Mouse (Mus musculus): ENCODE measurements around the gene Gm11232. TPM values are rescaled to one million over a fixed set of nuclear protein-coding genes. Genes with fewer than 3 reads are reported as not detected.

The Gm11232 gene
- polyA plus RNA-seq (2016; fragmentation: Nextera tagmentation; extraction: Ambion mirVana), result 0.09 TPM in 1 of 2 replicates, not detected in the other

- Histone ChIP-seq H3K4me3 (no peak within 1 kb of the TSS), H3K4me2 (replicated peaks) (no peak within 1 kb of the TSS), H3K9ac (no peak within 1 kb of the TSS), H3K27ac (no peak within 1 kb of the TSS), H3K9me3 (no peaks in the 10 kb centered on the region), H3K4me1 (no peaks in the 10 kb centered on the region), H3K36me3 (no peaks in the 10 kb centered on the region), H3K27me3 (no peaks in the 10 kb centered on the region)
- 76% methylated on average over 2 of the region's 2 CpGs for WGBS
- no peak for ATAC-seq (ENCODE audit: insufficient number of reproducible peaks, insufficient read depth, low FRiP score, low TSS enrichment)
Observed at GRCm38 (mm10) chr4:71757865-71758264, at the start of gene Gm11232. Gene Gm11232 (minus strand): TSS chr4:71757965.

GRCm38 (mm10) chr4:71805977-71806534 is 48.3 kb upstream of the Gm11232 start:
- H3K9me3 ChIP-seq, result no peaks in the 10 kb centered on the region
- no peak overlapping the region for H3K4me3 ChIP-seq
- H3K27ac ChIP-seq, result no peak overlapping the region
- WGBS, result 74% methylated on average over 2 of the region's 2 CpGs
- 0 out of 2 replicates have a peak, but pooled peaks cover 8% of the 10 kb centered on the region for H3K4me1 ChIP-seq
- no peak overlapping the region for H3K4me2 ChIP-seq (replicated peaks)
- no peaks in the 10 kb centered on the region for H3K36me3 ChIP-seq
- no peak for ATAC-seq (ENCODE audit: insufficient number of reproducible peaks, insufficient read depth, low FRiP score, low TSS enrichment)
- no peaks in the 10 kb centered on the region for H3K27me3 ChIP-seq
- no peak overlapping the region for H3K9ac ChIP-seq

GRCm38 (mm10) chr4:71765529-71765928 is 7.8 kb upstream of the Gm11232 start:
- Histone ChIP-seq H3K36me3 (no peaks in the 10 kb centered on the region), H3K4me1 (no peaks in the 10 kb centered on the region), H3K27me3 (no peaks in the 10 kb centered on the region), H3K4me2 (replicated peaks) (no peak overlapping the region), H3K27ac (no peak overlapping the region), H3K9me3 (no peaks in the 10 kb centered on the region), H3K9ac (no peak overlapping the region), H3K4me3 (no peak overlapping the region)
- WGBS, result 52% methylated on average over 1 of the region's 1 CpGs
- no peak for ATAC-seq (ENCODE audit: insufficient number of reproducible peaks, insufficient read depth, low FRiP score, low TSS enrichment)

GRCm38 (mm10) chr4:71765071-71765470 is 7.3 kb upstream of the Gm11232 start:
- WGBS, result 37% methylated on average over 3 of the region's 3 CpGs
- ATAC-seq (ENCODE audit: insufficient number of reproducible peaks, insufficient read depth, low FRiP score, low TSS enrichment), result peak; percentile 94
- Histone ChIP-seq H3K4me3 (no peak overlapping the region), H3K4me2 (replicated peaks) (no peak overlapping the region), H3K4me1 (no peaks in the 10 kb centered on the region), H3K9me3 (no peaks in the 10 kb centered on the region), H3K36me3 (no peaks in the 10 kb centered on the region), H3K27ac (no peak overlapping the region), H3K9ac (no peak overlapping the region), H3K27me3 (no peaks in the 10 kb centered on the region)

- 74% methylated on average over 11 of the region's 11 CpGs for WGBS
- Histone ChIP-seq H3K4me1 (no peaks in the 10 kb centered on the region), H3K27ac (no peak overlapping the region), H3K27me3 (no peaks in the 10 kb centered on the region), H3K36me3 (no peaks in the 10 kb centered on the region), H3K9me3 (no peaks in the 10 kb centered on the region), H3K9ac (no peak overlapping the region), H3K4me3 (no peak overlapping the region), H3K4me2 (replicated peaks) (no peak overlapping the region)
- no peak for ATAC-seq (ENCODE audit: insufficient number of reproducible peaks, insufficient read depth, low FRiP score, low TSS enrichment)
Observed at GRCm38 (mm10) chr4:71756441-71757221, 1.1 kb downstream of the Gm11232 start.

GRCm38 (mm10) chr4:71745741-71746140 is 12.0 kb downstream of the Gm11232 start:
- ATAC-seq (ENCODE audit: insufficient number of reproducible peaks, insufficient read depth, low FRiP score, low TSS enrichment), result no peak
- H3K27ac ChIP-seq, result no peak overlapping the region
- no peaks in the 10 kb centered on the region for H3K27me3 ChIP-seq
- H3K9ac ChIP-seq, result no peak overlapping the region
- 43% methylated on average over 1 of the region's 1 CpGs for WGBS
- H3K4me2 ChIP-seq (replicated peaks), result no peak overlapping the region
- H3K9me3 ChIP-seq, result no peaks in the 10 kb centered on the region
- no peaks in the 10 kb centered on the region for H3K4me1 ChIP-seq
- H3K4me3 ChIP-seq, result no peak overlapping the region
- no peaks in the 10 kb centered on the region for H3K36me3 ChIP-seq

- Histone ChIP-seq H3K9me3 (no peaks in the 10 kb centered on the region), H3K36me3 (no peaks in the 10 kb centered on the region), H3K4me2 (replicated peaks) (no peak overlapping the region), H3K4me3 (no peak overlapping the region), H3K4me1 (no peaks in the 10 kb centered on the region), H3K27me3 (no peaks in the 10 kb centered on the region), H3K9ac (no peak overlapping the region), H3K27ac (no peak overlapping the region)
- ATAC-seq (ENCODE audit: insufficient number of reproducible peaks, insufficient read depth, low FRiP score, low TSS enrichment), result no peak
Observed at GRCm38 (mm10) chr4:71736529-71736928, 21.2 kb downstream of the Gm11232 start.

GRCm38 (mm10) chr4:71735261-71735660 is 22.5 kb downstream of the Gm11232 start:
- H3K27me3 ChIP-seq, result no peaks in the 10 kb centered on the region
- H3K4me3 ChIP-seq, result no peak overlapping the region
- H3K9ac ChIP-seq, result no peak overlapping the region
- 80% methylated on average over 3 of the region's 3 CpGs for WGBS
- H3K36me3 ChIP-seq, result no peaks in the 10 kb centered on the region
- H3K27ac ChIP-seq, result no peak overlapping the region
- ATAC-seq (ENCODE audit: insufficient number of reproducible peaks, insufficient read depth, low FRiP score, low TSS enrichment), result no peak
- H3K9me3 ChIP-seq, result no peaks in the 10 kb centered on the region
- no peaks in the 10 kb centered on the region for H3K4me1 ChIP-seq
- no peak overlapping the region for H3K4me2 ChIP-seq (replicated peaks)

GRCm38 (mm10) chr4:71729401-71729800 is 28.4 kb downstream of the Gm11232 start:
- H3K9me3 ChIP-seq, result no peaks in the 10 kb centered on the region
- no peaks in the 10 kb centered on the region for H3K27me3 ChIP-seq
- H3K36me3 ChIP-seq, result no peaks in the 10 kb centered on the region
- no peak overlapping the region for H3K27ac ChIP-seq
- no peak overlapping the region for H3K9ac ChIP-seq
- no peak overlapping the region for H3K4me2 ChIP-seq (replicated peaks)
- no peak overlapping the region for H3K4me3 ChIP-seq
- no peak for ATAC-seq (ENCODE audit: insufficient number of reproducible peaks, insufficient read depth, low FRiP score, low TSS enrichment)
- no peaks in the 10 kb centered on the region for H3K4me1 ChIP-seq

GRCm38 (mm10) chr4:71727611-71728010 is 30.2 kb downstream of the Gm11232 start:
- ATAC-seq (ENCODE audit: insufficient number of reproducible peaks, insufficient read depth, low FRiP score, low TSS enrichment), result no peak
- H3K27me3 ChIP-seq, result no peaks in the 10 kb centered on the region
- no peaks in the 10 kb centered on the region for H3K9me3 ChIP-seq
- WGBS, result 39% methylated on average over 2 of the region's 2 CpGs
- H3K36me3 ChIP-seq, result no peaks in the 10 kb centered on the region
- H3K4me3 ChIP-seq, result no peak overlapping the region
- H3K27ac ChIP-seq, result no peak overlapping the region
- H3K4me2 ChIP-seq (replicated peaks), result no peak overlapping the region
- H3K9ac ChIP-seq, result no peak overlapping the region
- no peaks in the 10 kb centered on the region for H3K4me1 ChIP-seq

- Histone ChIP-seq H3K4me3 (no peak overlapping the region), H3K4me2 (replicated peaks) (no peak overlapping the region), H3K27ac (no peak overlapping the region), H3K27me3 (no peaks in the 10 kb centered on the region), H3K36me3 (no peaks in the 10 kb centered on the region), H3K9ac (no peak overlapping the region), H3K4me1 (no peaks in the 10 kb centered on the region), H3K9me3 (no peaks in the 10 kb centered on the region)
- no peak for ATAC-seq (ENCODE audit: insufficient number of reproducible peaks, insufficient read depth, low FRiP score, low TSS enrichment)
- 80% methylated on average over 4 of the region's 4 CpGs for WGBS
Observed at GRCm38 (mm10) chr4:71727056-71727455, 30.7 kb downstream of the Gm11232 start.

- ATAC-seq (ENCODE audit: insufficient number of reproducible peaks, insufficient read depth, low FRiP score, low TSS enrichment), result no peak
- Histone ChIP-seq H3K9me3 (no peaks in the 10 kb centered on the region), H3K9ac (no peak overlapping the region), H3K4me2 (replicated peaks) (no peak overlapping the region), H3K27me3 (no peaks in the 10 kb centered on the region), H3K4me1 (no peaks in the 10 kb centered on the region), H3K36me3 (no peaks in the 10 kb centered on the region), H3K27ac (no peak overlapping the region), H3K4me3 (no peak overlapping the region)
- WGBS, result 84% methylated on average over 2 of the region's 2 CpGs
Observed at GRCm38 (mm10) chr4:71725889-71726288, 31.9 kb downstream of the Gm11232 start.

Measured in embryonic facial prominence, embryonic 12.5 days (tissue).